Mouse (Mus musculus) ES-E14 (cell line): ENCODE results near the gene Med20. TPM values are rescaled to one million over a fixed set of nuclear protein-coding genes. Genes with fewer than 3 reads are reported as not detected.
A peak's percentile ranks its signal among the peaks of the same experiment; 100 is the strongest.

Source experiments
- DNase-seq: peaks from one replicate; pipeline ENCODE4 v3.0.0-alpha.2; 2013; ENCODE audit warnings: low read depth, low spot score
- H3K27ac ChIP-seq: 2 replicates; pipeline ENCODE4 v1.5.1; 2012; ENCODE audit warnings: low read depth, mild to moderate bottlenecking, low read length, moderate library complexity, mixed read lengths; ENCODE audit not compliant: poor library complexity, insufficient read depth, severe bottlenecking
- H3K36me3 ChIP-seq: 2 replicates; pipeline ENCODE4 v1.6.1; 2012; ENCODE audit warnings: mild to moderate bottlenecking, low read length, moderate library complexity, mixed read lengths; ENCODE audit not compliant: control insufficient read depth, poor library complexity, insufficient read depth, severe bottlenecking
- H3K4me1 ChIP-seq, 2 experiments: fragments of 150-350 bp in 1 of 2; sonication (generic) in 1 of 2; 2 replicates each; pipeline ENCODE4 v1.6.1; 2012; ENCODE audit warnings: low read length in 2 of 2, mild to moderate bottlenecking in 1 of 2, mixed read lengths in 1 of 2; ENCODE audit not compliant: control insufficient read depth in 2 of 2, insufficient read depth in 2 of 2, poor library complexity in 1 of 2
- H3K4me3 ChIP-seq, 2 experiments: fragments of 150-350 bp in 1 of 2; sonication (generic) in 1 of 2; 2 replicates each; pipeline ENCODE4 v1.5.1; 2012; ENCODE audit warnings: low read length in 2 of 2, low read depth in 1 of 2, mild to moderate bottlenecking in 1 of 2, mixed read lengths in 1 of 2; ENCODE audit not compliant: insufficient read depth in 1 of 2, poor library complexity in 1 of 2, severe bottlenecking in 1 of 2
- H3K9ac ChIP-seq: 2 replicates; pipeline ENCODE4 v1.6.1; 2012; ENCODE audit warnings: low read depth, mild to moderate bottlenecking, low read length, mixed read lengths; ENCODE audit not compliant: poor library complexity, insufficient read depth, severe bottlenecking
- H3K9me3 ChIP-seq: fragments of 150-350 bp; sonication (generic); 2 replicates; pipeline ENCODE4 v1.6.1; 2012; ENCODE audit warnings: low read depth, mild to moderate bottlenecking, low read length; ENCODE audit not compliant: control insufficient read depth, insufficient read depth
- CHD2 ChIP-seq: IDR thresholded peaks from 2 replicates; pipeline ENCODE4 v1.6.1; 2014; ENCODE audit warnings: mild to moderate bottlenecking, low read depth, low read length, inconsistent platforms
- HCFC1 ChIP-seq: IDR thresholded peaks from 2 replicates; pipeline ENCODE4 v1.6.1; 2012; ENCODE audit warnings: low read length, inconsistent platforms, borderline replicate concordance; ENCODE audit not compliant: insufficient read depth
- MAFK ChIP-seq: IDR thresholded peaks from 2 replicates; pipeline ENCODE4 v1.6.1; 2014; ENCODE audit warnings: mild to moderate bottlenecking, low read depth, low read length, inconsistent platforms; ENCODE audit not compliant: insufficient read depth
- ZC3H11A ChIP-seq: IDR thresholded peaks from 2 replicates; pipeline ENCODE4 v1.6.1; 2012; ENCODE audit warnings: low read depth, mild to moderate bottlenecking, inconsistent platforms, low read length, borderline replicate concordance
- ZNF384 ChIP-seq: IDR thresholded peaks from 2 replicates; pipeline ENCODE4 v1.6.1; 2012; ENCODE audit warnings: low read depth, low read length, inconsistent platforms
- in situ Hi-C, 2 experiments: fragments of 600-800 bp; cut with MboI; formaldehyde crosslinking; loops; one replicate each; pipeline ENCODE4 v1.15.1; 2025; ENCODE audit warnings: low sequenced_read_pairs in 2 of 2, inconsistent platforms in 1 of 2; ENCODE audit not compliant: unreplicated experiment in 2 of 2
- total RNA-seq: library from RNA; depleted of rRNA; stranded (reverse); fragments of 300-350 nt; gene quantifications from 2 replicates; pipeline ENCODE4 v1.2.3, GENCODE M21; 2012

Gene Med20
- total RNA-seq, 1 experiment = 43.4 TPM

DNA sequence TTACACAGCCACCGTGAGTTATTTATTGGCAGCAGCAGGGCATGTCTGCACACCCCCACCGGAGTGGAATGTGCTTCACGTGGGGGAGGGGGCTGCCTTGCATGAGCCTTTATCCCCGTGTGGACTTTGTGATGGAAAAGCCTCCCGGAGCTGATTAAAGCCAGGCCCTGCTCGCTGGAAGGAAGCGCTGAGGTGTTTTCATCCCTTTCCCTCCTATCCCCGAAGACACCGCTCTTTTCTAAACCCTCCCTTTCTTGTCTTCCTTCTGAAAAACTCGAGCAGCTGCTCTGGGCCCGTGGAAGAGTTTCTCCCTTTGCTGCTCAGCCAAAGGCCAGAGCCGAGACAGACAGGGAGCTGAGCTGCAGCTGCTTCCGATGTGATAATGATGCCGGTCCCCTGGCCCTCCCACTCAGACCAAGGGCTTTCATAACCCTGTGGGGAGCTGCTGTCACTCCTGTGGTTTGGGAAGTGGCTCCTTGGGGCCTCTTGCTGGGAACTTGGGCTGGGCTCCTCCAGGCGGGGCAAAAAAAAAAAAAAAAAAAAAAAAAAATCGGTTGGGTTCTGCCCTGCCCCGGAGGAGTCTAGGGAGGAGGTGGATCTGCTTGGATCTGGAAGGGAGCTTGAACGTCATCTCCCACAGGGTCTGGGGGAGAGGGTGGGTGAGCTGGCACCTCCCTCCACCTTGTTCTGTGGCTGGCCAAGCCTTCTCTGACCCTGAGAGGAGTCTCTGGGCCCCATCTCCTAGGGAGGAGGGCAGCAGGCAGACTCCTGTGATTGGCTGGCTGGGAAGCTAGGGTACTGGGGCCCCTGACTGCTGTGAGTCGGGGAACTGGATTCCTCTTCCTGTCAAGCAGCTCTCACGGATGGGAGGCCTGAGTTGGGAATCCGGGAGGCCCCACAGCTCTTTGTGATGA is 15.9 kb upstream of the Med20 start:
- peak overlapping the region; percentile 23; the same call in 1 of the 2 replicates for H3K9ac ChIP-seq
- peaks cover 21% of the 10 kb centered on the region for H3K36me3 ChIP-seq
- H3K4me3 ChIP-seq = peak overlapping the region; percentile 75 to 92
- in situ Hi-C loops = no loop called here
- H3K4me1 ChIP-seq = peaks cover 19 to 22% of the 10 kb centered on the region in 2 experiments
- TF ChIP-seq HCFC1 (no peak), ZNF384 (peak; percentile 96)
- peak; percentile 51 for DNase-seq
- H3K9me3 ChIP-seq = no peaks in the 10 kb centered on the region
- peak overlapping the region; percentile 49; the same call in 1 of the 2 replicates for H3K27ac ChIP-seq

DNA sequence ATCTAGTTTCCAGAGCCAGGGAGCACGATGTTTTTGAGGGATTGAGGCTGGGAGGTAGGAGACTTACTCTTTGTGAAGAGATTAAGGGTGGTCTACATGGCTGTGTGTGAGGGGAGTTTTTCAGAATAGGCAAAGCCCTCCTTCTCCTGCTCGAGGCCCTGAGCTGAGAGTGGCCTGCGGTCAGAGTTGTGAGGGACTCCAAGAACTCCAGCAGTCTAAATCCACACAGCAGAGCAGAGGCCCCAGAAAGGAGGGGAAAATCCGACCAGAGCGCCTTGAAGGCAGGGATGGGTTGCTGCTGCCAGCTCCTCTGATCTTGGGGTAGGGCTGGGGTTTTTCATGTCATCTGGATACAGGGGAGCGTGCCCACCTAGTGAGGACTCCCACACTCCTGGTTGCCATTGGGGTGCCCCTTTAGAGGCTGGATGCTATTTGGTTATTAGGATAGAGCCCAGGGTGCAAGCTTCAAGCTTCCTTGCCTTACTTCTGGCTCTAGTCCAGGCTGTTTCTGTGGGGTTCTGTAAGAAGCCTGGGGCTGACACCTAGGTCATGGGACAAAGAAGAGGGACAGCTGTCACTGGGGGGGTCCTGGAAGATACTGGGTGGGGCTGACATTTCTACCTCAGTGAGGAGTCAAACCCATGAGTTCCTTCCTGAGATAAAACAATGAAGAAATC is 15.1 kb upstream of the Med20 start:
- H3K9ac ChIP-seq = peak overlapping the region; percentile 16; the same call in 1 of the 2 replicates
- in situ Hi-C loops = no loop called here
- peak overlapping the region; percentile 49; the same call in 1 of the 2 replicates for H3K27ac ChIP-seq
- peaks cover 26% of the 10 kb centered on the region for H3K36me3 ChIP-seq
- H3K9me3 ChIP-seq = no peaks in the 10 kb centered on the region
- TF ChIP-seq ZC3H11A = no peak
- no peak for TF ChIP-seq HCFC1
- H3K4me1 ChIP-seq = peaks cover 22% of the 10 kb centered on the region in 2 experiments
- DNase-seq = no peak
- peak overlapping the region; percentile 75 to 92; a peak in 2 of 4 replicates for H3K4me3 ChIP-seq

DNA sequence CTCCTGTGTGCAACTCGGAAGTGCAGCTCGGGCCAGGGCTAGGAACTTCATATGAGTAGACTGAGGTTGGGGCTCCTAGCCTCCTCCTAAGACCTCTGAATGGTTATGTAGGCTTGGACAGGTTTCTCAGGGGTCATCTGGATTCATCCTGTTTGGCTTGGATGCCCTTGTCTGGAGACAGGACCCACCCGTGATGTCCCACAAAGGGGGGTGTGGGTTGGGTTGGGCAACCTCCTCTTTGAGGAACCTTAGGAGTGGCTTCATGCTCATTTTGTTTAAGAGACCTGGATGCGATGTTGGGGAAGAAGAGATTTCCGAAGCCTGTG is 14.6 kb upstream of the Med20 start:
- Histone ChIP-seq H3K4me1 (peaks cover 22 to 25% of the 10 kb centered on the region in 2 experiments), H3K9me3 (no peaks in the 10 kb centered on the region), H3K27ac (no peak overlapping the region), H3K36me3 (peaks cover 31% of the 10 kb centered on the region), H3K4me3 (no peak overlapping the region), H3K9ac (no peak overlapping the region; the same call in 1 of the 2 replicates)
- no peak for DNase-seq
- TF ChIP-seq HCFC1 (no peak), ZNF384 (no peak), CHD2 (no peak), ZC3H11A (no peak), MAFK (no peak)
- in situ Hi-C loops = no loop called here

DNA sequence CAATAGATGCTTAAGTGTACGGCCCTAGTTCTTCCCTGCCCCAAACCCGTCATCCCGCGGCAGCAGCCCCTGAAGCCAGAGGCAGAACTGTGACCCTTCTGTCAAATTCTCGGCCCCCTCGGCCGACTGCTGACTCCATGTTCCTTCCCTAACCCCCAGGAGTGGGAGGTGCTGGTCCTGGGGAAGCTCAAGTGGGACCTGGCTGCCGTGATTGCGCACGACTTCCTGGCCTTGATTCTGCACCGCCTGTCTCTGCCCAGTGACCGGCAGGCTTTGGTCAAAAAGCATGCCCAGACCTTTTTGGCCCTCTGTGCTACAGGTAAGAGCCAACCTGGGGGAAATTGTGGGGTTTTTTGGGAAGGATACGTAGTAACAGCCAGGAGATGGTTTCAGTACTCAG is 14.1 kb upstream of the Med20 start:
- no peaks in the 10 kb centered on the region for H3K9me3 ChIP-seq
- H3K36me3 ChIP-seq = peaks cover 34% of the 10 kb centered on the region
- no peak overlapping the region for H3K4me3 ChIP-seq
- TF ChIP-seq CHD2 (no peak), ZC3H11A (no peak), MAFK (no peak), HCFC1 (no peak), ZNF384 (no peak)
- in situ Hi-C loops = no loop called here
- peaks cover 23 to 27% of the 10 kb centered on the region in 2 experiments for H3K4me1 ChIP-seq
- no peak for DNase-seq
- no peak overlapping the region for H3K27ac ChIP-seq
- H3K9ac ChIP-seq = no peak overlapping the region; the same call in 1 of the 2 replicates
